Mouse (Mus musculus) urinary bladder, postnatal 14 days (tissue): Measurements from ENCODE around the gene Fam129a.

Experiments used
- DNase-seq: peaks from one replicate; pipeline ENCODE4 v3.0.0; 2021; ENCODE audit warnings: low spot score

The Fam129a gene

GRCm38 (mm10) chr1:151570981-151571837, at the start of gene Fam129a:
Gene Fam129a, plus strand, starts transcription at chr1:151571186.
- peak; percentile 68 for DNase-seq

GRCm38 (mm10) chr1:151526701-151527100, 44.3 kb upstream of the Fam129a start:
- no peak for DNase-seq

GRCm38 (mm10) chr1:151543796-151544477, 27.0 kb upstream of the Fam129a start:
- DNase-seq = no peak

GRCm38 (mm10) chr1:151544581-151544980, 26.4 kb upstream of the Fam129a start:
- no peak for DNase-seq

- DNase-seq = no peak
Measured at GRCm38 (mm10) chr1:151545571-151545970, 25.4 kb upstream of the Fam129a start.

- DNase-seq = peak; percentile 14
Measured at GRCm38 (mm10) chr1:151548896-151549610, 21.9 kb upstream of the Fam129a start.

GRCm38 (mm10) chr1:151549794-151550193, 21.2 kb upstream of the Fam129a start:
- no peak for DNase-seq

GRCm38 (mm10) chr1:151550587-151551479, 20.2 kb upstream of the Fam129a start:
- no peak for DNase-seq

- no peak for DNase-seq
Measured at GRCm38 (mm10) chr1:151560536-151560935, 10.4 kb upstream of the Fam129a start.

GRCm38 (mm10) chr1:151563401-151563800, 7.6 kb upstream of the Fam129a start:
- no peak for DNase-seq

- no peak for DNase-seq
Measured at GRCm38 (mm10) chr1:151563893-151564292, 7.1 kb upstream of the Fam129a start.

GRCm38 (mm10) chr1:151564377-151564776, 6.6 kb upstream of the Fam129a start:
- peak; percentile 90 for DNase-seq

GRCm38 (mm10) chr1:151568682-151569081, 2.3 kb upstream of the Fam129a start:
- DNase-seq = no peak

GRCm38 (mm10) chr1:151571838-151572578, 1.0 kb downstream of the Fam129a start:
- DNase-seq = no peak

- DNase-seq = no peak
Measured at GRCm38 (mm10) chr1:151572601-151573320, 1.8 kb downstream of the Fam129a start.

- DNase-seq = no peak
Measured at GRCm38 (mm10) chr1:151580200-151580982, 9.4 kb downstream of the Fam129a start.

GRCm38 (mm10) chr1:151581454-151581853, 10.5 kb downstream of the Fam129a start:
- no peak for DNase-seq

GRCm38 (mm10) chr1:151581977-151582376, 11.0 kb downstream of the Fam129a start:
- no peak for DNase-seq

GRCm38 (mm10) chr1:151583457-151584181, 12.6 kb downstream of the Fam129a start:
- no peak for DNase-seq
